Mouse (Mus musculus): ENCODE results near the gene Trim59.

Trim59 gene

DNA sequence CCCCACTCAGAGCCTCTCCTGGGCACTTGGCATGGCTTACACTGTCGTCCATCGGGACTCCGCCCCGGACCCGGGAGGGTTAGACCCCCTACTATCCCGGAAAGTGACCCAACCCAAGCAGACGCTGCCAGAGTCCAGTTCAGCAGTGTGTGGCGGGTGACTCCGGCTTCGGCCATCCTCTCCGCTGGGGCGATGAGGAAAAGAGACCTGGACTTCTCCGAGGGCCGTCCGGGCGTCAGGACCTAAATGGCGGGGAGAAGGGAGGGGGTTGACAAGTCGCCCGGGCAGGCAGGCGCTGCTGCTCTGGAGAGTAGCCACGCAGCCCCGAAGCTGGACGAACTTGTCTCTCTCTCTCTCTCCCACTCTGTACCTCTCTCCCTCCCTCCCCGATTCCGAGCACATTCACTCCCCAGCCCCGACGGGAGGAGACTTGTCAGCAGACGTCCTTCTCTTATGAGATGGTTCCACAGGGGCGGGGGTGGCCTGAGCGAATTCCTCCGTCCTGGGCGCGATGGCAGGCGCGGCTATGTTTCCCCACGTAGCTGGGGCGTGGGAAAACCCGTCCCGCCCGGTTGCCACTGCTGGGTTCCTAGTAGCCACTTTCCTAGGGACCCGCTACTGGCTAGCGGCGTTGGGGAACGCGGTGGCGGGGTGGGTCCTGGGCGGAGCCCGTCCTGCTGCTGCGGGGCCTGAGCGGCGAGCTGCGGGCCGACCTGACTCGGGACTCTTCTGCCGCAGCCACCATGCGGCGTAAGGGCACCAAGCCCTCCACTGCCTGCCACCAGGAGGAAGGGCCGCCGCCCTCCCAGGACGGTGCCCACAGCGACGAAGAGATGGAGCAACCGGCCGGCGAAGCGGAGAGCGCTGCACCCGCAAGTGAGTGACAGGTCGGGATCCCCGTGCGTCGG is 39.0 kb downstream of the Trim59 start:
- peak; percentile 44 for DNase-seq (ENCODE audit: low spot score)

DNA sequence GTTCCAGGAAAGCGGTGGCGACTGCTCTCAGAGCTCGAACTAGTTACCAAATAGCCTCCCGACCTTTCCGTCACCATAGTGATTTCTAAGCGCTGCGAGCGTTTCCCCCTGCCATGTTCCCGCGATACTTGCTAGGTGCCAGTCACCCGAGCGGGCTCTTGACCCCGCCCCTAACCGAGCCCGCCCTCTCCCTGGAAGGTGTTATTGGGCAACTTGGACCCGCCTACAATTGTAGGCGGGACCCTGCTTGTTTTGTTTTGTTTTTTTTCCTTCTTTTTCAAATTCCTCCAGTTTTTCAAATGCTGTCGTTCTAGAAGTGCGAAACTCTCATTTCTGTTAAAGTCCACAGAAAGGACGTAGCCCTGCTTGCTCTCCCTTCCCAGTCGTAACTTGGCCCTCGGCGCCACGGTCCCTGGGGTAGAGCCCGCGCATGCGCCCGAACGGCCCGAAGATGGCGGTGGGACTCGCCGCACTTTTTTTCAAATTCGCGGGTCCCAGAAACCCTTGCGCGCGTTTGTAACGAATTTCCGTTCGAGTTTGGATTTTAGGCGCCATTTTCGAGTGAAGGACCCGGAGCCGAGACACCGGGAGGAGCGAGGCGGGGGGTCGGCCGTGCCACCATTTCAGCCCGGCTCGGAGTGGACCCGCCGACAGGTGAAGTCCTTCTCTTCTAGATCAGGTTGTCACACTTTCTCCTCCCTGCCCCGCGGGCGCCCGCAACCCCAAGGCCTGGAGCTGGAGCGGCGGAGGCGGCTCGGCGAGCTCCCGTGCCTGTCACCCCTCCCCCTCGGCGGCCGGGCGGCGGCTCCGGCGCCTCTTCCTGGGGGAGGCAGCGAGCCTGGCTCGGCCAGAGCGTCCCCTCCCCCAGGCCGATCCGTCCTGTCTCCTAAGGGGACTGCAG is 39.9 kb downstream of the Trim59 start, which contains the start of the genes Ift80 and Smc4:
Gene Ift80, minus strand, starts transcription at position 134 of the 901 bp plus-strand sequence.
Gene Smc4, plus strand, starts transcription at position 302 of the 901 bp plus-strand sequence.
- peak; percentile 91 for DNase-seq (ENCODE audit: low spot score)

DNA sequence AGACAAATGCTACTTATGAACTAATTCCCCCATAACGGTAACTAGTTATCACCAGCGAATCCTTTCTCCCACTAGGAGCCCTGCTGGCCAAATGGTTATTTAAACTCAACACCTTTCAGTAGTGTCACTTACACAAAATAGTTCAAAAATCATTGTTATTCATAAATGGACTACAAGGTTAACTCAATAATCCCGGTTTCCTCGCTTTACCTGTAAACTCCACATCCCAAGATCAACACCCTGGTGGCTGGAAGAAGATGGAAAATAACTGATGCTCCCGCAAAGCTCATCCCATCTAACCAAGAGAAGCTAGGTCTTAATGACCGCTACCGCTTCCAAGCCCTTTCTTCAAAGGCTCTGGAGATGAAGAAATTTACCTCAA is 40.5 kb downstream of the Trim59 start:
- no peak for DNase-seq (ENCODE audit: low spot score)

DNA sequence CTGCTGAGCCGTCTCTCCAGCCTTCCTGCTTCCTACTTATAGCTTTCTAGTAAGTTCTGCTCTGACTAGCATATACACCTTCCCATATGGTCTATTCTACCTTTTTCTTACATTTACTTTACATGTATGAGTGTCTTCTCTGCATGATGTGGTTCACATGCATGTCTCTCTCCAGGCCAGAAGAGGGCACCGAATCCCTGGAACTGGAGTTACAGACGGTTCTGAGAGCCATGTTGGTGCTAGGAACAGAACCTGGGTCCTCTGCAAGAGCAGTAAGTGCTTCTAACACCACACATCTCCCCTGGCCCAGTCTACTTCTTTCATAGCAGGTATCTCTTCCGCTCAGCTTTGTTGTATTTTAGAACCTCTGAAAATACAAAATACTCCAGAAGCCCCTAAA is 41.8 kb downstream of the Trim59 start:
- no peak for DNase-seq (ENCODE audit: low spot score)

DNA sequence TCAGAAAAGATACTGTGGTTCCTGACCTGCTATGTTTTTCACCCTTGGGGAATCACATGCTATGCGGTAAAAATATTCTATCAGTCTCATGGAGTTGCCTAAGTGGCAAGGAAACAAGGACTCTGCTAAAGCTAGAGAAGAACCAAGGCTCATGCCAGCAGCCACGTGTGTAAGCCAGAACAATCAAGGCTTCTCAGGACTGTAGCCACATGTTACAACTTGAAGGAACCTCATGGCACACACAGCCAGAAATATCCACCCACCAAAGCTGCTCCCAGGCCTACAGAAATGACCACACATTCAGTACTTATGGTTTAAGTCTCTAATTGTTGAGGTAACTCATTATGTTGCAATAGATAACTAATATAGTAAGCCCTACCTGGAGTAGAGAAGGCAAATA is 58.0 kb downstream of the Trim59 start:
- no peak for DNase-seq (ENCODE audit: low spot score)

Measured in ovary, postnatal 10 days (tissue).